Mouse (Mus musculus): ENCODE measurements at regions not wholly inside any gene's neighbourhood (a gene's known extent, or its start where the extent isn't known, plus 50 kb on each side); places are given as distances from the start of the nearest gene placed in this dataset.

- TF ChIP-seq CTCF (IDR thresholded peaks at IDR 0.05; ENCODE audit: low read depth) (no peak), EP300 (IDR thresholded peaks at IDR 0.05; ENCODE audit: low read depth) (no peak)
Observed at GRCm38 (mm10) chr7:113650631-113651030, 115.2 kb upstream of the Spon1 start.
